Mouse (Mus musculus) bone marrow, adult 2 months (tissue): ENCODE measurements around the gene Tex52.

Experiments
- CTCF ChIP-seq: fragments of 200-500 bp; IDR thresholded peaks from 2 replicates; pipeline ENCODE4 v1.5.1; 2011; ENCODE audit warnings: low read length, control low read depth; ENCODE audit not compliant: control insufficient read depth, insufficient read depth
- POLR2A ChIP-seq: fragments of 200-500 bp; IDR thresholded peaks from 2 replicates; pipeline ENCODE4 v1.6.1; 2011; ENCODE audit warnings: low read depth, mild to moderate bottlenecking, control low read depth, low read length, borderline replicate concordance; ENCODE audit not compliant: control insufficient read depth

GRCm38 (mm10) chr6:128421036-128421435 lies 45.8 kb downstream of the Tex52 start:
- TF ChIP-seq CTCF: no peak
- TF ChIP-seq POLR2A: no peak
